Mouse (Mus musculus) stomach, postnatal 0 days (tissue): ENCODE data around the gene Mcur1. TPM values are rescaled to one million over a fixed set of nuclear protein-coding genes. Genes with fewer than 3 reads are reported as not detected.
A peak's percentile ranks its signal among the peaks of the same experiment; 100 is the strongest.

ENCODE experiments used
- ATAC-seq: fragments of 200-750 bp; cut with Nextera tagmentation; 2 replicates; pipeline ENCODE4 v1.8.0; 2017; ENCODE audit not compliant: low FRiP score, low TSS enrichment
- DNase-seq: peaks from one replicate; pipeline ENCODE4 v3.0.0-alpha.2; 2016; ENCODE audit warnings: low spot score
- H3K27ac ChIP-seq: fragments of 300-500 bp; sonication (generic); replicated peaks from 2 replicates; pipeline ENCODE4 v1.5.1; 2014; ENCODE audit warnings: mild to moderate bottlenecking, control low read depth
- H3K27me3 ChIP-seq: fragments of 300-500 bp; sonication (generic); 2 replicates; pipeline ENCODE4 v1.6.1; 2014; ENCODE audit warnings: low read length; ENCODE audit not compliant: control insufficient read depth, insufficient read depth
- H3K36me3 ChIP-seq: fragments of 300-500 bp; sonication (generic); 2 replicates; pipeline ENCODE4 v1.6.1; 2014; ENCODE audit warnings: low read length, mixed read lengths; ENCODE audit not compliant: control insufficient read depth, insufficient read depth
- H3K4me1 ChIP-seq: fragments of 300-500 bp; sonication (generic); replicated peaks from 2 replicates; pipeline ENCODE4 v1.6.1; 2014; ENCODE audit warnings: antibody characterized with exemption; ENCODE audit not compliant: control insufficient read depth, insufficient read depth
- H3K4me2 ChIP-seq: fragments of 300-500 bp; sonication (generic); replicated peaks from 2 replicates; pipeline ENCODE4 v1.6.1; 2014; ENCODE audit warnings: low read depth, mild to moderate bottlenecking, control low read depth, moderate library complexity
- H3K4me3 ChIP-seq: fragments of 300-500 bp; sonication (generic); 2 replicates; pipeline ENCODE4 v1.5.1; 2014; ENCODE audit warnings: low read depth, low read length, control low read depth
- H3K9ac ChIP-seq: fragments of 300-500 bp; sonication (generic); 2 replicates; pipeline ENCODE4 v1.6.1; 2014; ENCODE audit warnings: mild to moderate bottlenecking, low read length, control low read depth, mixed read lengths
- H3K9me3 ChIP-seq: fragments of 300-500 bp; sonication (generic); 2 replicates; pipeline ENCODE4 v1.6.1; 2016; ENCODE audit warnings: low read length; ENCODE audit not compliant: control insufficient read depth
- CTCF ChIP-seq: IDR thresholded peaks from 2 replicates; pipeline ENCODE4 v1.5.1; 2016; ENCODE audit warnings: antibody characterized with exemption, low read depth, mild to moderate bottlenecking, moderate library complexity
- EP300 ChIP-seq: optimal IDR thresholded peaks from 2 replicates; pipeline ENCODE3; 2016; ENCODE audit warnings: antibody characterized with exemption
- WGBS: fragments of 180-500 bp; shearing (Covaris S2); extraction: QIAGEN DNeasy Blood & Tissue Kit; methylation state at CpG from one replicate; pipeline ENCODE4 v1.1.7; 2014; 5-methylcytosine and 5-hydroxymethylcytosine counted together
- polyA plus RNA-seq: library from polyadenylated mRNA; unstranded; fragments of >200 nt; fragmentation: Nextera tagmentation; extraction: Ambion mirVana; gene quantifications from 2 replicates; pipeline ENCODE4 v1.2.1, GENCODE M21; 2015

Mcur1 gene
- polyA plus RNA-seq, 1 experiment from 2014 or later: 15.6 TPM

GRCm38 (mm10) chr13:43530832-43531693, 28.9 kb downstream of the Mcur1 start:
- peak; percentile 94 for ATAC-seq

GRCm38 (mm10) chr13:43530129-43530831, 29.7 kb downstream of the Mcur1 start:
- ATAC-seq (no peak), DNase-seq (no peak)
- Histone ChIP-seq H3K27me3 (no peaks in the 10 kb centered on the region), H3K9me3 (no peaks in the 10 kb centered on the region), H3K9ac (no peak overlapping the region), H3K36me3 (no peaks in the 10 kb centered on the region), H3K4me3 (no peak overlapping the region), H3K27ac (no peak overlapping the region), H3K4me1 (peaks cover 7% of the 10 kb centered on the region; the same call in 1 of the 2 replicates), H3K4me2 (no peak overlapping the region)
- 61% methylated on average over 14 of the region's 14 CpGs for WGBS
- TF ChIP-seq CTCF (no peak), EP300 (no peak)

More at GRCm38 (mm10) chr13:43530832-43531693, 28.9 kb downstream of the Mcur1 start:
- Histone ChIP-seq H3K27ac (no peak overlapping the region; the same call in 1 of the 2 replicates), H3K4me2 (0 out of 2 replicates have a peak overlapping the region, but pooled peaks have one; percentile 8), H3K9me3 (no peaks in the 10 kb centered on the region), H3K27me3 (no peaks in the 10 kb centered on the region), H3K4me3 (no peak overlapping the region), H3K4me1 (peaks cover 4% of the 10 kb centered on the region; the same call in 1 of the 2 replicates), H3K36me3 (no peaks in the 10 kb centered on the region), H3K9ac (no peak overlapping the region)
- WGBS: 18% methylated on average over 13 of the region's 13 CpGs
- peak; percentile 49 for TF ChIP-seq CTCF
- TF ChIP-seq EP300: no peak
- DNase-seq: peak; percentile 73

GRCm38 (mm10) chr13:43526289-43526688, 33.7 kb downstream of the Mcur1 start:
- H3K4me1 ChIP-seq: peaks cover 10% of the 10 kb centered on the region
- TF ChIP-seq EP300: no peak
- no peak overlapping the region for H3K27ac ChIP-seq
- H3K9ac ChIP-seq: no peak overlapping the region
- ATAC-seq: no peak
- no peak overlapping the region for H3K4me2 ChIP-seq
- 66% methylated on average over 5 of the region's 5 CpGs for WGBS
- no peaks in the 10 kb centered on the region for H3K36me3 ChIP-seq
- H3K4me3 ChIP-seq: no peak overlapping the region
- no peaks in the 10 kb centered on the region for H3K9me3 ChIP-seq
- DNase-seq: no peak
- H3K27me3 ChIP-seq: no peaks in the 10 kb centered on the region

GRCm38 (mm10) chr13:43525363-43526134, 34.4 kb downstream of the Mcur1 start:
- Histone ChIP-seq H3K9me3 (no peaks in the 10 kb centered on the region), H3K9ac (no peak overlapping the region), H3K4me1 (peaks cover 7% of the 10 kb centered on the region), H3K27ac (peak overlapping the region; percentile 89), H3K4me3 (no peak overlapping the region), H3K27me3 (no peaks in the 10 kb centered on the region), H3K4me2 (peak overlapping the region; percentile 23; the same call in 1 of the 2 replicates), H3K36me3 (no peaks in the 10 kb centered on the region)
- TF ChIP-seq EP300 (no peak), CTCF (no peak)
- 26% methylated on average over 16 of the region's 16 CpGs for WGBS
- DNase-seq: no peak
- peak; percentile 50; the same call in 1 of the 2 replicates for ATAC-seq

- Histone ChIP-seq H3K36me3 (no peaks in the 10 kb centered on the region), H3K27me3 (no peaks in the 10 kb centered on the region), H3K4me2 (peak overlapping the region; percentile 31), H3K9ac (no peak overlapping the region), H3K4me3 (no peak overlapping the region), H3K9me3 (no peaks in the 10 kb centered on the region), H3K27ac (peak overlapping the region; percentile 89), H3K4me1 (peaks cover 7% of the 10 kb centered on the region)
- TF ChIP-seq EP300 (peak; percentile 46), CTCF (peak; percentile 41; the same call in 1 of the 2 replicates)
- DNase-seq (peak; percentile 62), ATAC-seq (peak; percentile 91)
- WGBS: 19% methylated on average over 16 of the region's 16 CpGs
Measured at GRCm38 (mm10) chr13:43524491-43525362, 35.3 kb downstream of the Mcur1 start.
